Mouse (Mus musculus) cerebellum, postnatal 14 days (tissue): ENCODE measurements around the gene Cts3.
"Not testable (repeated sequence)": the region's sequence is repeated elsewhere in the genome, so short reads cannot be mapped to it uniquely, and the experiment has no call there.

Experiments
- DNase-seq, 2 experiments: peaks; one replicate each; pipeline ENCODE4 v3.0.0; 2021; ENCODE audit warnings: mixed read lengths in 2 of 2

Cts3 gene

DNA sequence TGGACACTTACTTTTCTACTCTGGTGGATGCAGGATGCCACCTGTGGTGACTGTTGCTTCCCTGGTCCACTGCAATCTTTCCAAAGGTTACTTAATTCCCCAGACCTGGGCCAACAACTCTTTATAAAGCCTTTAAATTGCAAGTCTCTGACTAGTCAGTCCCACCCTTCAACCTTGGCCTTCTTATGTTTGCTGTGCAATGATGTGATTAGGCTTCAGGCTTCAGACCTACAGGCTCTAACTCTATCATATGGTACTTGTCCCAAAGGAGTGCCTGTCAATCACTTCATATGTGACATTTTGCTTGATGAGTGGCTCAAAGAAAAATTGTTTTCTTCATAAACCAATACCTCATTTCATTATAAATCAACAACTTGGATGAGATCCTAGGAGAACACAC, at the start of gene Cts3:
Gene Cts3 (minus strand): TSS at position 101 of the 400 bp plus-strand sequence.
- no peak for DNase-seq

DNA sequence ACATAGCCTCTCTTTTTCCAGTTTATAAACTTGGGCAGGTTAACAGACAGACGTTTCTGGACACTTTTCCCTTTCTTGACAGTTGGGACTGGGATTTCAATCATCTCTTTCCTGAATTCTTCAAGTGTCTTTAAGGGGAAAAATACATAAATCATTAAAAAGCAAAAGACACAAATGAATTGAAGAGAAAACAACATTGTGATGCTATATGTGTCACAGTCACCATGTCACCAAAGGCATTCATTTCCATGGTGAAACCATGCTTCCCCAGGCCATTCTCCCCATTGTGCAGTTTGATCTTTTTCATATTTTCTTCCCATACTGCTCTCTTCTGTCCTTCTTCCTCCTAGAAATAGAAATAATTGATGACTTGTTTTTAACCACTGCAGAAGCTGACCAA, 1.9 kb downstream of the Cts3 start, which contains the start of gene Gm49352:
Gene Gm49352 (minus strand): TSS at position 101 of the 400 bp plus-strand sequence.
- not testable (repeated sequence) for DNase-seq

DNA sequence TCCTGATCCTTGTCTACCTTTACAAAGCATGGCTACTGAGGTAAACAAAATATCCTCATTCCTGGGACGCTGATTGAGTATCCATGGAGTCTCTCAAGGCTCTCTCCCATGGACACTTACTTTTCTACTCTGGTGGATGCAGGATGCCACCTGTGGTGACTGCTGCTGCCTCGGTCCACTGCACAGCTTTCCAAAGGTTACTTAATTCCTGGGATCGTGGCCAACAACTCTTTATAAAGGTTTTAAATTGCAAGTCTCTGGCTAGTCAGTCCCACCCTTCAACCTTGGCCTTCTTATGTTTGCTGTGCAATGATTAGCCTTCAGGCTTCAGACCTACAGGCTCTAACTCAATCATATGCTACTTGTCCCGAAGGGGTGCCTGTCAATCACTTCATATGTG, 28.3 kb downstream of the Cts3 start, which contains the start of gene Ctsm:
Gene Ctsm (minus strand): TSS at position 209 of the 400 bp plus-strand sequence.
- no peak for DNase-seq
